Mouse (Mus musculus) cerebellum, postnatal 4 days (tissue): ENCODE measurements at regions not wholly inside any gene's neighbourhood (a gene's known extent, or its start where the extent isn't known, plus 50 kb on each side); places are given as distances from the start of the nearest gene placed in this dataset.

Source experiments
- DNase-seq, 2 experiments: peaks; one replicate each; pipeline ENCODE4 v3.0.0; 2022; ENCODE audit warnings: low spot score in 2 of 2, mixed read lengths in 1 of 2

DNA sequence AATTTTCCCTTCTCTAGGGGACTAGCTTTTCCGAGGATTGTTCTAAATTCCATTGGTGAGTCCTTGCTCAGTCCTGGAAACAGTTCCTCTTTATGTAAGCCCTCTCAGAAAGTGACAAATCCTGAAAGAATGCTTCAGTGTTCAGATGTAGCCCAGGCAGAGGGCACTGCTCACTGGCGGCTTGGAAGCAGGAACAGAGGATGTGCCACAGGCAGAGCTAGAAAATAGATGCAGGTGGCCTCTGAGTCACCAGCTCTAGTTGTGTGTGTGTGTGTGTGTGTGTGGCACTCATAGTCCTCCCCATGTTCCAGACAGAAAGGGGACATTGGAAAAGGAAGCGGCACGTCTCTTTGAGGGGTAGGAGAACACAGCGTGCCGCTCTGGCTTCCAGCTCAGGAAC is 52.5 kb upstream of the Ampd3 start:
- no peak for DNase-seq

DNA sequence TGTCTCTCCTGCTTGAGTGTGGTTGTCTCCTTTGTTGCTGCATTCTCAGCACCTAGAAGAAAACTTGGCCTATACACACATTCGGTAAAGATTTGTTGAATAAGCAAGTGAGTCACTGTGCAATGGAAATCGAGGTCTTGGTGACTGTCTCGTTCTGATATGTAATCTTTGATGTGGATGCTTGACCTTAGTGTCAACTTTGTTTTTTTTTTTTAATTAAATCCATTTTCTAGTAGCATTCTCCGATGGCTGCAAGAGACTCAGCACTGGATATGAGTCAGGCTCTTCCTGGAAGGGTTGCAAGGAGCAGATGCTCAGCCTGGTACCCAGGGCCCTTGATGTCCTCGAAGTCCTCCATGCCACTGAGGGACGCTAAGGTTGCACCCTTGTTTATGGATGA is 50.9 kb upstream of the Ampd3 start:
- no peak for DNase-seq
